Mouse (Mus musculus) E14TG2a.4 (cell line): ENCODE results near the gene Ascl2.

Source experiments
- H3K27me3 ChIP-seq: 2 replicates; pipeline ENCODE4 v1.6.1; 2014; ENCODE audit warnings: low read length, control low read depth; ENCODE audit not compliant: insufficient read depth
- H3K36me3 ChIP-seq: 2 replicates; pipeline ENCODE4 v1.6.1; 2014; ENCODE audit warnings: low read length, control low read depth; ENCODE audit not compliant: insufficient read depth
- H3K4me1 ChIP-seq: replicated peaks from 2 replicates; pipeline ENCODE4 v1.6.1; 2014; ENCODE audit warnings: low read depth, low read length, control low read depth
- H3K4me3 ChIP-seq: replicated peaks from 2 replicates; pipeline ENCODE4 v1.5.1; 2014; ENCODE audit warnings: mild to moderate bottlenecking, low read length
- H3K9me3 ChIP-seq: 2 replicates; pipeline ENCODE4 v1.6.1; 2014; ENCODE audit warnings: low read length, control low read depth
- CTCF ChIP-seq: conservative IDR thresholded peaks from 2 replicates; pipeline ENCODE4 v1.5.1; 2014; ENCODE audit warnings: low read length
- NANOG ChIP-seq: IDR thresholded peaks from 2 replicates; pipeline ENCODE4 v1.6.1; 2014; ENCODE audit warnings: borderline replicate concordance, low read length, mixed read lengths
- POU5F1 ChIP-seq: IDR thresholded peaks from 2 replicates; pipeline ENCODE4 v1.6.1; 2014; ENCODE audit warnings: low read length, borderline replicate concordance

The Ascl2 gene

GRCm38 (mm10) chr7:143005344-143006096, 36.5 kb upstream of the Ascl2 start:
- TF ChIP-seq POU5F1 (no peak), NANOG (no peak), CTCF (no peak)
- Histone ChIP-seq H3K27me3 (no peaks in the 10 kb centered on the region), H3K9me3 (no peaks in the 10 kb centered on the region), H3K4me3 (peak overlapping the region; percentile 75), H3K4me1 (peaks cover 74% of the 10 kb centered on the region), H3K36me3 (peaks cover 26% of the 10 kb centered on the region; the same call in 1 of the 2 replicates)

GRCm38 (mm10) chr7:143004727-143005343, 35.8 kb upstream of the Ascl2 start, which contains the start of gene Tspan32:
Gene Tspan32 (plus strand): TSS chr7:143005046.
- H3K4me3 ChIP-seq = peak within 1 kb of the TSS; percentile 75; the same call in 1 of the 2 replicates
- H3K9me3 ChIP-seq = no peaks in the 10 kb centered on the region
- no peaks in the 10 kb centered on the region for H3K27me3 ChIP-seq
- peaks cover 26% of the 10 kb centered on the region; the same call in 1 of the 2 replicates for H3K36me3 ChIP-seq
- H3K4me1 ChIP-seq = peaks cover 67% of the 10 kb centered on the region
- TF ChIP-seq NANOG = no peak
- no peak for TF ChIP-seq POU5F1
- no peak for TF ChIP-seq CTCF

- H3K9me3 ChIP-seq = no peaks in the 10 kb centered on the region
- no peaks in the 10 kb centered on the region for H3K27me3 ChIP-seq
- peaks cover 50% of the 10 kb centered on the region for H3K4me1 ChIP-seq
- H3K36me3 ChIP-seq = peaks cover 36% of the 10 kb centered on the region
- H3K4me3 ChIP-seq = no peak overlapping the region
- TF ChIP-seq CTCF (peak; percentile 36), NANOG (no peak)
Measured at GRCm38 (mm10) chr7:143002679-143003078, 33.6 kb upstream of the Ascl2 start.

GRCm38 (mm10) chr7:142997403-142998150, 28.5 kb upstream of the Ascl2 start:
- no peak for TF ChIP-seq CTCF
- no peak for TF ChIP-seq NANOG
- no peak for TF ChIP-seq POU5F1
- no peaks in the 10 kb centered on the region for H3K27me3 ChIP-seq
- peaks cover 45% of the 10 kb centered on the region for H3K36me3 ChIP-seq
- no peak overlapping the region for H3K4me3 ChIP-seq
- no peaks in the 10 kb centered on the region for H3K9me3 ChIP-seq
- peaks cover 10% of the 10 kb centered on the region for H3K4me1 ChIP-seq

- no peaks in the 10 kb centered on the region for H3K9me3 ChIP-seq
- H3K4me1 ChIP-seq = peaks cover 12% of the 10 kb centered on the region
- TF ChIP-seq NANOG (no peak), POU5F1 (no peak), CTCF (no peak)
Measured at GRCm38 (mm10) chr7:142996998-142997397, 27.9 kb upstream of the Ascl2 start.

GRCm38 (mm10) chr7:142995630-142996338, 26.7 kb upstream of the Ascl2 start:
- H3K4me1 ChIP-seq = peaks cover 24% of the 10 kb centered on the region
- H3K4me3 ChIP-seq = no peak overlapping the region
- peaks cover 62% of the 10 kb centered on the region for H3K36me3 ChIP-seq
- H3K9me3 ChIP-seq = no peaks in the 10 kb centered on the region
- TF ChIP-seq CTCF (no peak), POU5F1 (no peak), NANOG (no peak)
- no peaks in the 10 kb centered on the region for H3K27me3 ChIP-seq

More at GRCm38 (mm10) chr7:142996998-142997397, 27.9 kb upstream of the Ascl2 start:
- Histone ChIP-seq H3K27me3 (no peaks in the 10 kb centered on the region), H3K4me3 (no peak overlapping the region), H3K36me3 (peaks cover 50% of the 10 kb centered on the region)

GRCm38 (mm10) chr7:142995004-142995403, 25.9 kb upstream of the Ascl2 start:
- H3K27me3 ChIP-seq = no peaks in the 10 kb centered on the region
- no peaks in the 10 kb centered on the region for H3K9me3 ChIP-seq
- no peak overlapping the region for H3K4me3 ChIP-seq
- peaks cover 32% of the 10 kb centered on the region for H3K4me1 ChIP-seq
- TF ChIP-seq CTCF = no peak
- H3K36me3 ChIP-seq = peaks cover 70% of the 10 kb centered on the region

- Histone ChIP-seq H3K36me3 (peaks cover 59% of the 10 kb centered on the region), H3K4me3 (no peak overlapping the region), H3K27me3 (peaks cover 9% of the 10 kb centered on the region; the same call in 1 of the 2 replicates), H3K4me1 (peaks cover 41% of the 10 kb centered on the region), H3K9me3 (no peaks in the 10 kb centered on the region)
- no peak for TF ChIP-seq NANOG
- no peak for TF ChIP-seq POU5F1
- no peak for TF ChIP-seq CTCF
Measured at GRCm38 (mm10) chr7:142987718-142988117, 18.7 kb upstream of the Ascl2 start.
